Mouse (Mus musculus) heart, adult 2 months (tissue): ENCODE measurements around the gene Krt77.

Experiments
- CTCF ChIP-seq: fragments of 200-600 bp; IDR thresholded peaks from 2 replicates; pipeline ENCODE4 v1.8.1; 2022; ENCODE audit warnings: antibody characterized with exemption, mild to moderate bottlenecking, moderate library complexity
- POLR2A ChIP-seq: fragments of 200-500 bp; IDR thresholded peaks from 2 replicates; pipeline ENCODE4 v1.6.1; 2011; ENCODE audit warnings: mild to moderate bottlenecking, low read depth, low read length, control low read depth; ENCODE audit not compliant: insufficient read depth

GRCm38 (mm10) chr15:101834784-101835328 is 34.6 kb downstream of the Krt77 start:
- TF ChIP-seq CTCF: no peak
- no peak for TF ChIP-seq POLR2A
